8 mouse cellular contexts compared by ENCODE assay signal in genomic region chr7:27673064-27673574, GRCm38 (mm10). TPM values are rescaled to one million over a fixed set of nuclear protein-coding genes. Genes with fewer than 3 reads are reported as not detected.
DNase-seq lines count a peak whose midpoint lies in the region; ATAC-seq and TF ChIP-seq lines count a peak whose summit lies in the region.

No protein-coding gene starts in this region.

- H3K4me2 ChIP-seq in heart, embryonic 12.5 days = peak overlapping the region; percentile 100
- H3K4me2 ChIP-seq in forebrain, embryonic 15.5 days (replicated peaks) = peak overlapping the region; percentile 99
- H3K4me2 ChIP-seq in liver, postnatal 0 days (ENCODE audit: low read depth, low read length) = peak overlapping the region; percentile 100

- TF ChIP-seq EP300 in ES-Bruce4 (IDR thresholded peaks at IDR 0.05; ENCODE audit: insufficient read depth, low read depth, low read length) = no peak
- no peak for TF ChIP-seq EP300 in liver, postnatal 0 days (IDR thresholded peaks at IDR 0.05; ENCODE audit: low read depth)

- WGBS in heart, embryonic 12.5 days = 57% methylated on average over 9 of the region's 9 CpGs
- WGBS in forebrain, embryonic 15.5 days = 48% methylated on average over 9 of the region's 9 CpGs
- 47% methylated on average over 9 of the region's 9 CpGs for WGBS in liver, postnatal 0 days (ENCODE audit: insufficient replicate concordance)

- no peaks in the 10 kb centered on the region for H3K27me3 ChIP-seq in heart, embryonic 12.5 days (replicated peaks)
- H3K27me3 ChIP-seq in ES-Bruce4 (ENCODE audit: control insufficient read depth, insufficient read depth, low read length, poor library complexity, severe bottlenecking) = no peaks in the 10 kb centered on the region
- no peaks in the 10 kb centered on the region for H3K27me3 ChIP-seq in forebrain, embryonic 15.5 days
- H3K27me3 ChIP-seq in liver, postnatal 0 days (ENCODE audit: insufficient read depth, low read length) = no peaks in the 10 kb centered on the region

- H3K36me3 ChIP-seq in heart, embryonic 12.5 days = peaks cover 15% of the 10 kb centered on the region
- no peaks in the 10 kb centered on the region for H3K36me3 ChIP-seq in ES-Bruce4 (ENCODE audit: control insufficient read depth, insufficient read depth, low read length, poor library complexity, severe bottlenecking)
- peaks cover 19% of the 10 kb centered on the region for H3K36me3 ChIP-seq in forebrain, embryonic 15.5 days
- H3K36me3 ChIP-seq in liver, postnatal 0 days (replicated peaks; ENCODE audit: insufficient read depth, low read length) = no peaks in the 10 kb centered on the region

- H3K27ac ChIP-seq in heart, embryonic 12.5 days (ENCODE audit: poor library complexity, severe bottlenecking) = no peak overlapping the region
- H3K27ac ChIP-seq in ES-Bruce4 (ENCODE audit: insufficient read depth, low read length) = no peak overlapping the region
- no peak overlapping the region; the same call in 1 of the 2 replicates for H3K27ac ChIP-seq in forebrain, embryonic 15.5 days (replicated peaks)
- H3K27ac ChIP-seq in liver, postnatal 0 days (ENCODE audit: low read depth) = no peak overlapping the region

- no peak for TF ChIP-seq POLR2A in ES-Bruce4 (IDR thresholded peaks at IDR 0.05; ENCODE audit: insufficient read depth, low read length)

- peak overlapping the region; percentile 94 for H3K9ac ChIP-seq in heart, embryonic 12.5 days
- peak overlapping the region; percentile 91; the same call in 1 of the 2 replicates for H3K9ac ChIP-seq in ES-Bruce4 (ENCODE audit: low read depth, poor library complexity, severe bottlenecking)
- peak overlapping the region; percentile 83 for H3K9ac ChIP-seq in forebrain, embryonic 15.5 days (replicated peaks)
- H3K9ac ChIP-seq in liver, postnatal 0 days (replicated peaks) = peak overlapping the region; percentile 76; the same call in 1 of the 2 replicates

- TF ChIP-seq CTCF in ES-Bruce4 (IDR thresholded peaks at IDR 0.05; ENCODE audit: low read depth, low read length) = no peak
- TF ChIP-seq CTCF in liver, postnatal 0 days (IDR thresholded peaks at IDR 0.05; ENCODE audit: low read depth) = 0 out of 2 replicates have a peak, but pooled peaks have one; percentile 7

- no peak for ATAC-seq in heart, embryonic 12.5 days (ENCODE audit: insufficient number of reproducible peaks, low FRiP score)
- no peak for ATAC-seq in forebrain, embryonic 15.5 days (replicated peaks)
- ATAC-seq in liver, postnatal 0 days = no peak

- DNase-seq in heart, adult 9 months (ENCODE audit: low spot score in 2 of 2) = no peak
- DNase-seq in liver, postnatal 0 days = no peak
- DNase-seq in frontal cortex, postnatal 36 days (ENCODE audit: low spot score in 2 of 2) = no peak
- DNase-seq in layer of hippocampus, adult 9-11 months = no peak
- DNase-seq in urinary bladder, postnatal 10 days (ENCODE audit: low spot score) = no peak

- peaks cover 15% of the 10 kb centered on the region for H3K4me1 ChIP-seq in heart, embryonic 12.5 days (replicated peaks)
- H3K4me1 ChIP-seq in ES-Bruce4 (ENCODE audit: control insufficient read depth, insufficient read depth, low read length) = no peaks in the 10 kb centered on the region
- peaks cover 51% of the 10 kb centered on the region for H3K4me1 ChIP-seq in forebrain, embryonic 15.5 days
- peaks cover 12% of the 10 kb centered on the region for H3K4me1 ChIP-seq in liver, postnatal 0 days (ENCODE audit: insufficient read depth)

- no peaks in the 10 kb centered on the region for H3K9me3 ChIP-seq in heart, embryonic 12.5 days (replicated peaks)
- no peaks in the 10 kb centered on the region for H3K9me3 ChIP-seq in ES-Bruce4 (replicated peaks; ENCODE audit: control insufficient read depth, insufficient read depth, low read length, poor library complexity, severe bottlenecking)
- H3K9me3 ChIP-seq in forebrain, embryonic 15.5 days = no peaks in the 10 kb centered on the region
- H3K9me3 ChIP-seq in liver, postnatal 0 days (ENCODE audit: low read length) = no peaks in the 10 kb centered on the region

- H3K4me3 ChIP-seq in heart, embryonic 12.5 days = peak overlapping the region; percentile 79
- H3K4me3 ChIP-seq in ES-Bruce4 (ENCODE audit: low read depth, low read length) = peak overlapping the region; percentile 87
- H3K4me3 ChIP-seq in forebrain, embryonic 15.5 days = peak overlapping the region; percentile 81
- peak overlapping the region; percentile 86 for H3K4me3 ChIP-seq in liver, postnatal 0 days (ENCODE audit: low read depth, low read length)

RNA-seq across cellular contexts. Expression of gene Map3k10, which starts 1.3 kb away (rescaled TPM):
- 8.8 and 9.8 TPM in 2 replicates for polyA plus RNA-seq in heart, embryonic 12.5 days (2016; fragmentation: Nextera tagmentation; extraction: Ambion mirVana)
- 13.5 and 16.5 TPM in 2 replicates for polyA plus RNA-seq in ES-Bruce4 (2011; ENCODE audit: insufficient read depth, insufficient read length, low read depth, missing spikeins)
- polyA plus RNA-seq in forebrain, embryonic 15.5 days (2015; fragmentation: Nextera tagmentation; extraction: Ambion mirVana) = 15.1 and 16.9 TPM in 2 replicates
- 1.7 and 2.2 TPM in 2 replicates for polyA plus RNA-seq in liver, postnatal 0 days (2015; fragmentation: Nextera tagmentation; extraction: Ambion mirVana)

RNA-seq across cellular contexts. Expression of gene Zfp607b, which starts 16.0 kb away (rescaled TPM):
- polyA plus RNA-seq in heart, embryonic 12.5 days (2016; fragmentation: Nextera tagmentation; extraction: Ambion mirVana) = 1.7 and 2.8 TPM in 2 replicates
- 1.6 and 1.8 TPM in 2 replicates for polyA plus RNA-seq in ES-Bruce4 (2011; ENCODE audit: insufficient read depth, insufficient read length, low read depth, missing spikeins)
- 11.5 and 14.2 TPM in 2 replicates for polyA plus RNA-seq in forebrain, embryonic 15.5 days (2015; fragmentation: Nextera tagmentation; extraction: Ambion mirVana)
- polyA plus RNA-seq in liver, postnatal 0 days (2015; fragmentation: Nextera tagmentation; extraction: Ambion mirVana) = 0.46 and 0.78 TPM in 2 replicates

RNA-seq across cellular contexts. Expression of gene Ttc9b, which starts 19.4 kb away (rescaled TPM):
- 0.09 TPM in 1 of 2 replicates, not detected in the other for polyA plus RNA-seq in heart, embryonic 12.5 days (2016; fragmentation: Nextera tagmentation; extraction: Ambion mirVana)
- 0.65 TPM in 1 of 2 replicates, not detected in the other for polyA plus RNA-seq in ES-Bruce4 (2011; ENCODE audit: insufficient read depth, insufficient read length, low read depth, missing spikeins)
- 64.1 and 66.2 TPM in 2 replicates for polyA plus RNA-seq in forebrain, embryonic 15.5 days (2015; fragmentation: Nextera tagmentation; extraction: Ambion mirVana)
- polyA plus RNA-seq in liver, postnatal 0 days (2015; fragmentation: Nextera tagmentation; extraction: Ambion mirVana) = not detected in 2 replicates

RNA-seq across cellular contexts. Expression of gene Zfp60, which starts 58.1 kb away (rescaled TPM):
- 20.2 TPM in 2 replicates for polyA plus RNA-seq in heart, embryonic 12.5 days (2016; fragmentation: Nextera tagmentation; extraction: Ambion mirVana)
- 18.5 and 24.0 TPM in 2 replicates for polyA plus RNA-seq in ES-Bruce4 (2011; ENCODE audit: insufficient read depth, insufficient read length, low read depth, missing spikeins)
- 126 and 128 TPM in 2 replicates for polyA plus RNA-seq in forebrain, embryonic 15.5 days (2015; fragmentation: Nextera tagmentation; extraction: Ambion mirVana)
- polyA plus RNA-seq in liver, postnatal 0 days (2015; fragmentation: Nextera tagmentation; extraction: Ambion mirVana) = 3.2 and 3.9 TPM in 2 replicates

Comparison
In these comparisons a context has a peak if more than half of its experiments do, and no peak if none do; other contexts are left out.
1. RNA of gene Ttc9b, which starts 19.4 kb away (polyA plus RNA-seq): 64.1 to 66.2 TPM in forebrain, embryonic 15.5 days; 0.65 TPM in ES-Bruce4, 0.09 TPM in heart, embryonic 12.5 days and not detected in liver, postnatal 0 days; every median in the first group is over 10 times any median in the second.
2. Peak in every context shown above with its lines, with median percentiles within 50 percentile points of each other: H3K4me2 ChIP-seq, H3K4me3 ChIP-seq and H3K9ac ChIP-seq.